Mouse (Mus musculus) myocyte (in vitro differentiated cells): ENCODE results near the gene Fkbp3. TPM values are rescaled to one million over a fixed set of nuclear protein-coding genes. Genes with fewer than 3 reads are reported as not detected.
A peak's percentile ranks its signal among the peaks of the same experiment; 100 is the strongest.

ENCODE experiments used
- H3K27me3 ChIP-seq: one replicate; pipeline ENCODE4 v1.6.1; 2011; ENCODE audit not compliant: control insufficient read depth, insufficient read depth, insufficient read length
- H3K36me3 ChIP-seq: one replicate; pipeline ENCODE4 v1.6.1; 2011; ENCODE audit not compliant: control insufficient read depth, insufficient read depth
- H3K4me2 ChIP-seq: one replicate; pipeline ENCODE4 v1.6.1; 2011; ENCODE audit warnings: low read depth, control low read depth
- H3K4me3 ChIP-seq: one replicate; pipeline ENCODE4 v1.5.1; 2011; ENCODE audit warnings: mild to moderate bottlenecking, control low read depth, moderate library complexity
- H3K79me2 ChIP-seq: one replicate; pipeline ENCODE4 v1.6.1; 2011; ENCODE audit not compliant: control insufficient read depth, insufficient read depth
- H3ac ChIP-seq: one replicate; pipeline ENCODE4 v1.6.1; 2011; ENCODE audit not compliant: control insufficient read depth, insufficient read length
- CEBPB ChIP-seq: IDR thresholded peaks from 2 replicates; pipeline ENCODE4 v1.6.1; 2011; ENCODE audit warnings: mild to moderate bottlenecking, moderate library complexity; ENCODE audit not compliant: poor library complexity, insufficient read depth, severe bottlenecking
- E2F4 ChIP-seq: IDR thresholded peaks from one replicate; pipeline ENCODE4 v1.6.1; 2011; ENCODE audit warnings: mild to moderate bottlenecking, control low read depth, moderate library complexity; ENCODE audit not compliant: insufficient read depth
- MAX ChIP-seq: IDR thresholded peaks from one replicate; pipeline ENCODE4 v1.6.1; 2011; ENCODE audit warnings: low read depth, mild to moderate bottlenecking, control low read depth
- MYOD1 ChIP-seq, 3 experiments: IDR thresholded peaks; one replicate each; pipeline ENCODE4 v1.6.1; 2011; ENCODE audit warnings: control low read depth in 2 of 3, low read depth in 2 of 3, mild to moderate bottlenecking in 2 of 3, moderate library complexity in 1 of 3; ENCODE audit not compliant: insufficient read length in 2 of 3, control insufficient read depth in 1 of 3
- MYOG ChIP-seq, 3 experiments: IDR thresholded peaks; one replicate each; pipeline ENCODE4 v1.6.1; 2011; ENCODE audit warnings: control low read depth in 2 of 3, low read depth in 2 of 3, mild to moderate bottlenecking in 2 of 3; ENCODE audit not compliant: insufficient read length in 2 of 3, control insufficient read depth in 1 of 3, insufficient read depth in 1 of 3
- POLR2A ChIP-seq: IDR thresholded peaks from one replicate; pipeline ENCODE4 v1.6.1; 2011; ENCODE audit warnings: low read depth, mild to moderate bottlenecking, control low read depth, moderate library complexity; ENCODE audit not compliant: insufficient read length
- POLR2AphosphoS2 ChIP-seq: IDR thresholded peaks from one replicate; pipeline ENCODE4 v1.6.1; 2011; ENCODE audit warnings: low read depth, control low read depth; ENCODE audit not compliant: insufficient read length
- REST ChIP-seq: IDR thresholded peaks from one replicate; pipeline ENCODE4 v1.6.1; 2011; ENCODE audit warnings: mild to moderate bottlenecking, control low read depth, moderate library complexity; ENCODE audit not compliant: insufficient read depth, insufficient read length
- SRF ChIP-seq: IDR thresholded peaks from one replicate; pipeline ENCODE4 v1.6.1; 2011; ENCODE audit warnings: low read depth; ENCODE audit not compliant: control insufficient read depth, insufficient read length
- TCF12 ChIP-seq: IDR thresholded peaks from one replicate; pipeline ENCODE4 v1.6.1; 2011; ENCODE audit warnings: mild to moderate bottlenecking, control low read depth; ENCODE audit not compliant: poor library complexity, insufficient read depth, severe bottlenecking
- TCF3 ChIP-seq: IDR thresholded peaks from one replicate; pipeline ENCODE4 v1.6.1; 2011; ENCODE audit warnings: low read depth, control low read depth; ENCODE audit not compliant: insufficient read length
- USF1 ChIP-seq: IDR thresholded peaks from one replicate; pipeline ENCODE4 v1.6.1; 2011; ENCODE audit warnings: low read depth, mild to moderate bottlenecking, control low read depth, moderate library complexity
- polyA plus RNA-seq: library from polyadenylated mRNA; unstranded; fragments of >200 nt; fragmentation: generic; extraction: Trizol; gene quantifications from one replicate; pipeline ENCODE4 v1.2.1, GENCODE M21; 2012; ENCODE audit warnings: missing spikeins

Gene Fkbp3
- polyA plus RNA-seq, 1 experiment: 77.9 TPM

GRCm38 (mm10) chr12:65074651-65075050 is 844 bp upstream of the Fkbp3 start:
- peak overlapping the region; percentile 72 for H3K4me3 ChIP-seq
- no peak for TF ChIP-seq MYOD1 (IDR thresholded peaks at IDR 0.05; ENCODE audit: control insufficient read depth in 1 of 3, insufficient read length in 2 of 3, low read depth in 2 of 3)
- no peak for TF ChIP-seq TCF12
- no peak for TF ChIP-seq TCF3
- no peak for TF ChIP-seq MAX
- no peak for TF ChIP-seq POLR2A
- no peak for TF ChIP-seq SRF
- TF ChIP-seq USF1: no peak
- no peak for TF ChIP-seq E2F4
- TF ChIP-seq CEBPB: no peak

GRCm38 (mm10) chr12:65072911-65073610 is 746 bp downstream of the Fkbp3 start:
- peaks cover 20% of the 10 kb centered on the region for H3K36me3 ChIP-seq
- H3K4me2 ChIP-seq: peak overlapping the region; percentile 67
- peaks cover 31% of the 10 kb centered on the region for H3K79me2 ChIP-seq
- TF ChIP-seq SRF (no peak), MYOG (IDR thresholded peaks at IDR 0.05; ENCODE audit: control insufficient read depth in 1 of 3, insufficient read depth in 1 of 3, insufficient read length in 2 of 3, low read depth in 2 of 3) (no peak), E2F4 (no peak), USF1 (no peak), TCF12 (no peak), POLR2AphosphoS2 (peak; percentile 56)
- no peaks in the 10 kb centered on the region for H3K27me3 ChIP-seq
- H3K4me3 ChIP-seq: peak overlapping the region; percentile 72
- H3ac ChIP-seq: peak overlapping the region; percentile 64

More at GRCm38 (mm10) chr12:65074651-65075050, 844 bp upstream of the Fkbp3 start:
- Histone ChIP-seq H3ac (peak overlapping the region; percentile 64), H3K27me3 (no peaks in the 10 kb centered on the region), H3K4me2 (peak overlapping the region; percentile 93), H3K79me2 (peaks cover 31% of the 10 kb centered on the region), H3K36me3 (peaks cover 8% of the 10 kb centered on the region)

- Histone ChIP-seq H3K27me3 (no peaks in the 10 kb centered on the region), H3K4me3 (no peak overlapping the region), H3K79me2 (peaks cover 21% of the 10 kb centered on the region), H3K36me3 (peaks cover 56% of the 10 kb centered on the region), H3K4me2 (peak overlapping the region; percentile 40), H3ac (no peak overlapping the region)
- TF ChIP-seq POLR2A: no peak
- TF ChIP-seq MYOD1 (IDR thresholded peaks at IDR 0.05; ENCODE audit: control insufficient read depth in 1 of 3, insufficient read length in 2 of 3, low read depth in 2 of 3): no peak
- TF ChIP-seq MAX: no peak
- TF ChIP-seq SRF: no peak
- TF ChIP-seq TCF12: no peak
- TF ChIP-seq POLR2AphosphoS2: no peak
- no peak for TF ChIP-seq MYOG (IDR thresholded peaks at IDR 0.05; ENCODE audit: control insufficient read depth in 1 of 3, insufficient read depth in 1 of 3, insufficient read length in 2 of 3, low read depth in 2 of 3)
These were observed 5.4 kb downstream of the Fkbp3 start for GRCm38 (mm10) chr12:65068409-65068808.

GRCm38 (mm10) chr12:65066234-65066633 is 7.6 kb downstream of the Fkbp3 start:
- Histone ChIP-seq H3K4me3 (no peak overlapping the region), H3K36me3 (peaks cover 75% of the 10 kb centered on the region), H3ac (no peak overlapping the region), H3K27me3 (no peaks in the 10 kb centered on the region), H3K4me2 (no peak overlapping the region), H3K79me2 (peaks cover 8% of the 10 kb centered on the region)
- TF ChIP-seq USF1 (no peak), TCF12 (no peak), E2F4 (no peak), POLR2A (no peak)

GRCm38 (mm10) chr12:65065241-65065640 is 8.6 kb downstream of the Fkbp3 start:
- TF ChIP-seq POLR2AphosphoS2 (no peak), E2F4 (no peak), REST (no peak), TCF12 (no peak), USF1 (no peak), MYOD1 (IDR thresholded peaks at IDR 0.05; ENCODE audit: control insufficient read depth in 1 of 3, insufficient read length in 2 of 3, low read depth in 2 of 3) (no peak), MYOG (IDR thresholded peaks at IDR 0.05; ENCODE audit: control insufficient read depth in 1 of 3, insufficient read depth in 1 of 3, insufficient read length in 2 of 3, low read depth in 2 of 3) (no peak), SRF (no peak), POLR2A (no peak), TCF3 (no peak)
- Histone ChIP-seq H3K36me3 (peaks cover 79% of the 10 kb centered on the region), H3K4me2 (no peak overlapping the region), H3K79me2 (no peaks in the 10 kb centered on the region), H3ac (no peak overlapping the region), H3K4me3 (no peak overlapping the region), H3K27me3 (no peaks in the 10 kb centered on the region)
